In the genomic region with DNA sequence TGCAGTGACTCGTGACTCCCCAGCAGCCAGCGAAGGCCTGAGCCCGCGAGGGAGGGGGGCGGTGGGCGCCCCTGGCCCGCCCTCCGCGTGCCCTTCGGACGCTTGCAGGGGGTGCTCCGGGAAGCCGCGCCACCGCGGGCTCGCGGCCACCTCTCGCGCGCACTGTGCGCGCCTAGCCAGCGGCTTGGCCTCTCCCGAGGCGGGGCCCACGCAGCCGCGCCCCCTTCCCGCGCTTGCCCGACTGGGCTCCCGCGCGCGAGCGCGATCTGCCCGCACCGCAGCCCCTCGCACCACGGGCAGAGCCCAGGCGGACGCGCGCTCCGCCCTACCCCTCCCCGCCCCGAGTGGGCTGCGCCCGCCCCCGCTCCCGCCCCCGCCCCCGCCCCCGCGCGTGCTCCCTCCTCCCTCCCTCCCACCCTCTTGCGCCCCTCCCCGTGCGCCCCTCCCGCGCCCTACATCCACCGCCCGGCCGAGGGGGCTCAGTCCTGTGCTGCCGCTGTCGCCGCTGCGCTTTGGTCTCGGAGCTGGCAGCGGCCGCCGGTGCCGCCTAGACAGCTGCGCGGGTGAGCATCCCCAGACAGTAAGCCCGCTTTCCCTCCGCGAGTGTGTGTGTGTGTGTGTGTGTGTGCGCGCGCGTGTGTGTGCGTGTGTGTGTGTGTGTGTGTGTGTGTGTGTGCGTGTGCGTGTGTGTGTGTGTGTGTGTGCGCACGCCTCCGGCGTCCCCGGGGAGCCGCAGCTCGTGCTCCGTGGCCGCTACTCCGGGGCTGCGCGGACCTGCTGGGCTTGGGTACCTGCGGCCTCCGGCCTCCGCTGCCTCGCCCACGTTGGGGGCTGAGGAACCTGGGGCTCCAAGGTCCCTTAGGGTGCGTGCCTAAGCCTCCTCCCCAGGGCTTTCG, we compare ENCODE assay signal across 9 mouse cellular contexts. TPM values are rescaled to one million over a fixed set of nuclear protein-coding genes. Genes with fewer than 3 reads are reported as not detected.
DNase-seq lines count a peak whose midpoint lies in the region; ATAC-seq and TF ChIP-seq lines count a peak whose summit lies in the region.
"Had no signal": no experiment of that assay in that cellular context is flagged by ENCODE, and none has a peak within 500 bp of the region (broad histone marks: within the 10 kb centered on the region; RNA-seq: fewer than 3 reads in every experiment).

A gene (plus strand): TSS at position 482 of the 896 bp plus-strand sequence.

- no peak for TF ChIP-seq CTCF in liver, postnatal 0 days (IDR thresholded peaks at IDR 0.05; ENCODE audit: low read depth)

- no peaks in the 10 kb centered on the region for H3K36me3 ChIP-seq in liver, postnatal 0 days (replicated peaks; ENCODE audit: insufficient read depth, low read length)
- H3K36me3 ChIP-seq: G1E had no signal

- ATAC-seq in frontal cortex, adult (ENCODE audit: low TSS enrichment): peak; percentile 86
- peak; percentile 64 for ATAC-seq in liver, postnatal 0 days

- H3K27ac ChIP-seq in liver, postnatal 0 days (ENCODE audit: low read depth): no peak within 1 kb of the TSS

- H3K4me1 ChIP-seq in liver, postnatal 0 days (ENCODE audit: insufficient read depth): no peaks in the 10 kb centered on the region

- peak; percentile 18 for DNase-seq in ES-CJ7 (ENCODE audit: low read depth, low spot score)
- DNase-seq in cerebellum, adult 9-10 months: peak; percentile 50
- DNase-seq in heart, postnatal 25 days (ENCODE audit: low spot score): peak; percentile 64
- DNase-seq in layer of hippocampus, adult 18-20 months (ENCODE audit: low spot score in 2 of 2): peak; percentile 36 to 47
- peak; percentile 35 for DNase-seq in liver, postnatal 0 days
- peak; percentile 8 for DNase-seq in ovary, postnatal 10 days (ENCODE audit: low spot score)
- DNase-seq in urinary bladder, postnatal 25 days (ENCODE audit: low spot score): peak; percentile 29

- H3K4me2 ChIP-seq in liver, postnatal 0 days (ENCODE audit: low read depth, low read length): peak within 1 kb of the TSS; percentile 73

- WGBS in liver, postnatal 0 days (ENCODE audit: insufficient replicate concordance): 23% methylated on average over 18 of the region's 106 CpGs

- peak within 1 kb of the TSS; percentile 41; the same call in 1 of the 2 replicates for H3K9ac ChIP-seq in liver, postnatal 0 days (replicated peaks)

- intact Hi-C loops in heart, postnatal 25 days (cut with DNase I): loop anchor here (5.0 kb wide), 1 partner anchor 79 kb away; no protein-coding TSS in a partner anchor

- peak within 1 kb of the TSS; percentile 43 for H3K4me3 ChIP-seq in liver, postnatal 0 days (ENCODE audit: low read depth, low read length)

- no peaks in the 10 kb centered on the region for H3K9me3 ChIP-seq in liver, postnatal 0 days (ENCODE audit: low read length)
- H3K9me3 ChIP-seq: G1E had no signal

- H3K27me3 ChIP-seq in liver, postnatal 0 days (ENCODE audit: insufficient read depth, low read length): peaks cover 20% of the 10 kb centered on the region

- TF ChIP-seq EP300 in liver, postnatal 0 days (IDR thresholded peaks at IDR 0.05; ENCODE audit: low read depth): no peak

RNA-seq across cellular contexts. Expression of the gene that starts here (rescaled TPM):
- total RNA-seq in heart, postnatal 25 days (2021): 100 to 1,000 TPM; 114 to 123 TPM
- total RNA-seq in layer of hippocampus, adult 18-20 months (2021): 10 to 100 TPM; 73.1 to 79.4 TPM
- 14.8 and 25.2 TPM in 2 replicates for polyA plus RNA-seq in liver, postnatal 0 days (2015; fragmentation: Nextera tagmentation; extraction: Ambion mirVana)
- polyA plus RNA-seq: G1E had no signal

Comparison
In these comparisons a context has a peak if more than half of its experiments do, and no peak if none do; other contexts are left out.
1. DNase-seq: peak in every context shown above with its lines; median percentile 64 in heart, postnatal 25 days; 50 in cerebellum, adult 9-10 months; 42 in layer of hippocampus, adult 18-20 months; 35 in liver, postnatal 0 days; 29 in urinary bladder, postnatal 25 days; 18 in ES-CJ7; 8 in ovary, postnatal 10 days.